In the genomic region with DNA sequence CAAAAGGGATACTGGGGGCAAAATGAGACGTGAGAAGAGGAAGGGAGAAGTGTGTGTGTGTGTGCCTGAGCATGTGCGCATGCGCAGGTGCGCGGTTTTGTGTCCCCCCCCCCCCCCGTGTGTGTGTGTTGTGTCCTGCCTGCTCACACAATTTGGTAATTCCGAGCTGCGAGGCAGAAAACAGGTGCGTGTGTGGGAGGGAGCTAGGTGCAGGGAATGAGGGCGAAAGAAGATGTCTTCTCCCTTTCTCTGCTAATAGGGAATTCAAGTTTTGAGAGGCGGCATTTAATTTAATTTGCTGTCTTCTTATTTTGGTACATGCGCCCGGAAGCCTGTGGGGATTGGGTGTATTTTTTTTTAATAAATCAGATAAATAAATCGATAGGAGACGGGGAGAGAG, we compare ENCODE assay signal across 24 mouse cellular contexts.
"Had no signal": no experiment of that assay in that cellular context is flagged by ENCODE, and none has a peak within 500 bp of the region (broad histone marks: within the 10 kb centered on the region; RNA-seq: fewer than 3 reads in every experiment).

No protein-coding gene starts in this region.

- H3K27ac ChIP-seq: heart, adult 2 months; heart, embryonic 13.5 days; heart, embryonic 15.5 days; hindbrain, embryonic 13.5 days; hindbrain, embryonic 15.5 days; hindbrain, postnatal 0 days; kidney, embryonic 15.5 days; kidney, postnatal 0 days; layer of hippocampus, adult 2 months; limb, embryonic 13.5 days; limb, embryonic 15.5 days had no signal

- DNase-seq: gastrocnemius, postnatal 14 days; gastrocnemius, postnatal 36 days; heart, adult 11 months; heart, adult 2 months; heart, postnatal 14 days; heart, postnatal 36 days; kidney, adult 11 months; kidney, adult 2 months; kidney, adult 9 months; kidney, postnatal 14 days; kidney, postnatal 36 days; layer of hippocampus, postnatal 36 days; left cerebral cortex, postnatal 4 days had no signal

- H3K9ac ChIP-seq: heart, embryonic 13.5 days; heart, embryonic 15.5 days; hindbrain, embryonic 13.5 days; hindbrain, embryonic 15.5 days; kidney, embryonic 15.5 days; limb, embryonic 13.5 days; limb, embryonic 15.5 days had no signal

- H3K36me3 ChIP-seq: heart, embryonic 13.5 days; heart, embryonic 15.5 days; hindbrain, embryonic 13.5 days; hindbrain, embryonic 15.5 days; kidney, embryonic 15.5 days; limb, embryonic 13.5 days; limb, embryonic 15.5 days had no signal

- H3K9me3 ChIP-seq: hindbrain, embryonic 13.5 days; hindbrain, embryonic 15.5 days; limb, embryonic 15.5 days had no signal

- H3K4me2 ChIP-seq: heart, embryonic 11.5 days; heart, embryonic 13.5 days; heart, embryonic 15.5 days; hindbrain, embryonic 13.5 days; hindbrain, embryonic 15.5 days; kidney, embryonic 15.5 days; limb, embryonic 13.5 days; limb, embryonic 15.5 days had no signal

- H3K4me3 ChIP-seq: heart, adult 2 months; heart, embryonic 13.5 days; heart, embryonic 15.5 days; hindbrain, embryonic 13.5 days; hindbrain, embryonic 15.5 days; kidney, embryonic 15.5 days; layer of hippocampus, adult 2 months; limb, embryonic 13.5 days; limb, embryonic 15.5 days had no signal
